Mouse (Mus musculus): ENCODE measurements at regions not wholly inside any gene's neighbourhood (a gene's known extent, or its start where the extent isn't known, plus 50 kb on each side); places are given as distances from the start of the nearest gene placed in this dataset.

DNA sequence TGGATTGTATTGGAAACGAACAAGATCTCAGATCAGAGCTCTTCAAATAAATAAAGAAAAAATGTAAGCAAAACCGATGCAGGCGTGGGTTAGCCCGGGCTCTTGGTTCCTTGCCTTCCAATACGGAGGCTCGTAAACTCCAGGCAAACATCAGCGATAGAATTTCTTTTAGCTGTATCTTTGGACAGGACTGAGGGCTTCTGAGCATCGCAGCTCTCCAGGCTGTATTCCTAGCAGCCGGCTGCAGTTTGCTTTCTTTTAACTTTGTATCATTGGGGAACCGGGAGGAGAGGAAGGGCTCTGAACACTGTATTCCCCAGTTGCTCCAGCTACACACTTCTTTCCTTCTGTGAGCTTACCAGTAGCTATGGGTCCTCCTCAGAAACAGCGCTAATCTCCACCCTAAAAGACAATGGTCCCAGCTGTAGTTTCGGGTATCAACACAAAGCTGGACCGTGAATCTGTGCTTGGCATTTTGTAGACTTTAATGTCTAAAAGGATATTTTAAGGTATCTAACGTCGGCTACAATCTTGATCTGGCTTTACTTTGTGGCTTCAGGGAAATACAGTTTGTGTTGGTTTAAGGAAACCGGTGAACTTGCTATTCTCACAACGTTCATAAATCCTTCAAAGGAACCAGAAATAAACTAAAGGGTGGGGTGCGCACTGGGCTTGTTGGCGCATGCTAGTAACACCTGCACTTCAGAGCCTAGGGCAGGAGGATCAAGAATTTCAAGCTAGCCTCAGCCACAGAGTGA lies 183.2 kb downstream of the Tfap2c start:
- TF ChIP-seq CTCF (IDR thresholded peaks at IDR 0.05; ENCODE audit: borderline replicate concordance, insufficient read depth, low read length) (no peak), POLR2A (IDR thresholded peaks at IDR 0.05; ENCODE audit: low read depth, low read length) (no peak)
